8 mouse cellular contexts compared by ENCODE assay signal in the genomic region with DNA sequence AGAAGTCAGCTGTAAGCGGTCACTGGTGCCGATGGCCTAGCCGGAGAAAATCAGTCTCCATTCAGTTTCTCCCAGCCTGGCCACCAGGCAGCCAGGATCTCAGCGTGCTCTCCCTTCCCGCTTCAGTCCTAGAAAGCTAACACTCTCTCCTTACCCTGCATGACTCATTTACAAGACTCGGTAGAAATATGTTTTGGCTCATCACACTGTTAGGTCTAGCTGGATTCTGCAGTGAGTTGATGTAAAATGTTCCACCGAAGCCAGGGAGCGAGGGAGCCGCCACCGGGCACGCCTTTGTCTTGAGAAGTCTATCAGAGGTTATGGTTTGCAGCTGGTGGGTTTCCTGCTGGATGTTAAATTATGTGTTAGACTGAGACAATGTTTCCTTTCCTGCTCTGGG.
DNase-seq lines count a peak whose midpoint lies in the region.

No protein-coding gene starts in this region.

- DNase-seq in adrenal gland, postnatal 10 days: peak; percentile 14
- no peak for DNase-seq in adrenal gland, adult 18-20 months (ENCODE audit: low spot score in 2 of 2)
- DNase-seq in MN1 (ENCODE audit: low spot score): peak; percentile 22
- DNase-seq in heart, adult 8-10 months (ENCODE audit: low spot score): peak; percentile 45
- peak; percentile 65 to 78 for DNase-seq in kidney, postnatal 4 days
- peak; percentile 9 for DNase-seq in right cerebral cortex, postnatal 25 days
- DNase-seq in spleen, postnatal 36 days (ENCODE audit: low spot score in 2 of 2): no peak
- no peak for DNase-seq in spleen, postnatal 14 days (ENCODE audit: low spot score in 2 of 2)

Comparison
In these comparisons a context has a peak if more than half of its experiments do, and no peak if none do; other contexts are left out.
1. DNase-seq: peak in adrenal gland, postnatal 10 days (single experiment), MN1 (single experiment), heart, adult 8-10 months (single experiment), kidney, postnatal 4 days (2 of 2) and right cerebral cortex, postnatal 25 days (single experiment); none in adrenal gland, adult 18-20 months (0 of 2), spleen, postnatal 36 days (0 of 2) and spleen, postnatal 14 days (0 of 2).